10 mouse cellular contexts compared by ENCODE assay signal in genomic region chr17:43989334-43989945, GRCm38 (mm10).
DNase-seq lines count a peak whose midpoint lies in the region; ATAC-seq and TF ChIP-seq lines count a peak whose summit lies in the region.
"Had no signal": no experiment of that assay in that cellular context is flagged by ENCODE, and none has a peak within 500 bp of the region (broad histone marks: within the 10 kb centered on the region; RNA-seq: fewer than 3 reads in every experiment).

No protein-coding gene starts in this region.

- no peak overlapping the region for H3K27ac ChIP-seq in kidney, adult 2 months (ENCODE audit: insufficient read depth, low read depth, low read length)
- H3K27ac ChIP-seq in hindbrain, embryonic 15.5 days (replicated peaks), result peak overlapping the region; percentile 45; the same call in 1 of the 2 replicates
- H3K27ac ChIP-seq: embryonic facial prominence, embryonic 13.5 days; gastrocnemius, adult 2 months; stomach, postnatal 0 days had no signal

- DNase-seq in kidney, adult 2 months, result peak; percentile 2
- no peak for DNase-seq in kidney, postnatal 25 days
- DNase-seq in 3T3-L1 (ENCODE audit: low read depth, low spot score) (peak; percentile 52), adipocyte (ENCODE audit: low spot score) (peak; percentile 11)
- DNase-seq in spleen, postnatal 10 days (ENCODE audit: low spot score in 2 of 2), result no peak
- DNase-seq: gastrocnemius, adult 2 months had no signal

- no peak for TF ChIP-seq POLR2A in kidney, adult 2 months (IDR thresholded peaks at IDR 0.05; ENCODE audit: low read depth, low read length)

- 57% methylated on average over 5 of the region's 5 CpGs for WGBS in kidney, adult 2 months
- WGBS in hindbrain, embryonic 15.5 days, result 38% methylated on average over 5 of the region's 5 CpGs

- no peaks in the 10 kb centered on the region for H3K4me1 ChIP-seq in kidney, adult 2 months (ENCODE audit: control insufficient read depth, insufficient read depth, low read length)
- peaks cover 29% of the 10 kb centered on the region for H3K4me1 ChIP-seq in hindbrain, embryonic 15.5 days (replicated peaks)

- TF ChIP-seq CTCF in kidney, adult 2 months (conservative IDR thresholded peaks at IDR 0.05; ENCODE audit: insufficient read depth, insufficient read length, low read depth, low read length), result no peak

- no peak overlapping the region for H3K4me3 ChIP-seq in kidney, adult 2 months (ENCODE audit: insufficient read depth, low read depth, low read length)
- no peak overlapping the region for H3K4me3 ChIP-seq in hindbrain, embryonic 15.5 days
- H3K4me3 ChIP-seq: embryonic facial prominence, embryonic 13.5 days; gastrocnemius, adult 2 months had no signal

- no peaks in the 10 kb centered on the region for H3K36me3 ChIP-seq in kidney, adult 2 months (ENCODE audit: control insufficient read depth, insufficient read depth, low read length)
- H3K36me3 ChIP-seq in hindbrain, embryonic 15.5 days, result no peaks in the 10 kb centered on the region
- H3K36me3 ChIP-seq: embryonic facial prominence, embryonic 13.5 days had no signal

- ATAC-seq in hindbrain, embryonic 15.5 days (ENCODE audit: low FRiP score, low read depth), result no peak
- ATAC-seq in CD4-positive, CD25-positive, alpha-beta regulatory T cell, adult 4 months, result no peak

- H3K9me3 ChIP-seq in hindbrain, embryonic 15.5 days, result no peaks in the 10 kb centered on the region
- H3K9me3 ChIP-seq: embryonic facial prominence, embryonic 13.5 days had no signal

- no peak overlapping the region for H3K4me2 ChIP-seq in hindbrain, embryonic 15.5 days
- H3K4me2 ChIP-seq: embryonic facial prominence, embryonic 13.5 days had no signal

- no peak overlapping the region for H3K9ac ChIP-seq in hindbrain, embryonic 15.5 days
- H3K9ac ChIP-seq: embryonic facial prominence, embryonic 13.5 days had no signal

- H3K27me3 ChIP-seq in kidney, adult 2 months (replicated peaks; ENCODE audit: control insufficient read depth, insufficient read depth, low read length), result no peaks in the 10 kb centered on the region
- H3K27me3 ChIP-seq in hindbrain, embryonic 15.5 days, result no peaks in the 10 kb centered on the region
- H3K27me3 ChIP-seq: embryonic facial prominence, embryonic 13.5 days had no signal

Comparison
In these comparisons a context has a peak if more than half of its experiments do, and no peak if none do; other contexts are left out.
1. DNase-seq: peak in kidney, adult 2 months (single experiment), 3T3-L1 (single experiment) and adipocyte (single experiment); none in kidney, postnatal 25 days (0 of 2) and spleen, postnatal 10 days (0 of 2).